ENCODE assay signal across 9 mouse cellular contexts in the genomic region with DNA sequence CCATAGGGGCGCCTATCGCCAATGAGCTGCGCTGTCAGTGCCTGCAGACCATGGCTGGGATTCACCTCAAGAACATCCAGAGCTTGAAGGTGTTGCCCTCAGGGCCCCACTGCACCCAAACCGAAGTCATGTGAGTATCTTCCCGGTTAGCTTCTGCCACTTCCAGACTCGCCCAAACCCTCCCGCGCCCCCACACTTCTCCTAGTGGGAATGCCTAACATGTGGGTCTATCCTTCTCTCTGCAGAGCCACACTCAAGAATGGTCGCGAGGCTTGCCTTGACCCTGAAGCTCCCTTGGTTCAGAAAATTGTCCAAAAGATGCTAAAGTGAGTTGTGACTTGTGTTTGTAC. TPM values are rescaled to one million over a fixed set of nuclear protein-coding genes. Genes with fewer than 3 reads are reported as not detected.
DNase-seq lines count a peak whose midpoint lies in the region; ATAC-seq lines count a peak whose summit lies in the region.
"Had no signal": no experiment of that assay in that cellular context is flagged by ENCODE, and none has a peak within 500 bp of the region (broad histone marks: within the 10 kb centered on the region; RNA-seq: fewer than 3 reads in every experiment).

No protein-coding gene starts in this region.

- H3K4me3 ChIP-seq in erythroblast, embryonic 14.5 days (replicated peaks) = peak overlapping the region; percentile 52
- peak overlapping the region; percentile 37 for H3K4me3 ChIP-seq in neural tube, embryonic 11.5 days (ENCODE audit: low read depth, low read length)
- H3K4me3 ChIP-seq in liver, embryonic 12.5 days = peak overlapping the region; percentile 43

- no peaks in the 10 kb centered on the region for H3K4me1 ChIP-seq in erythroblast, embryonic 14.5 days (ENCODE audit: control insufficient read depth)
- H3K4me1 ChIP-seq in neural tube, embryonic 11.5 days (ENCODE audit: control insufficient read depth, insufficient read depth, low read length) = no peaks in the 10 kb centered on the region
- H3K4me1 ChIP-seq in liver, embryonic 12.5 days = no peaks in the 10 kb centered on the region

- no peaks in the 10 kb centered on the region for H3K9me3 ChIP-seq in erythroblast, embryonic 14.5 days (ENCODE audit: control insufficient read depth, low read length)
- H3K9me3 ChIP-seq in neural tube, embryonic 11.5 days (ENCODE audit: control insufficient read depth, low read length) = no peaks in the 10 kb centered on the region
- H3K9me3 ChIP-seq in liver, embryonic 12.5 days (replicated peaks) = no peaks in the 10 kb centered on the region

- DNase-seq in neural tube, embryonic 11.5 days (ENCODE audit: low spot score) = no peak
- DNase-seq in neural tube, embryonic 10.5 days (ENCODE audit: extremely low spot score, low spot score) = no peak
- no peak for DNase-seq in thymus, postnatal 36 days
- DNase-seq in layer of hippocampus, adult 8-10 months (ENCODE audit: low spot score in 2 of 2) = no peak
- no peak for DNase-seq in kidney, adult 9 months

- ATAC-seq in erythroblast, adult 5-6 weeks (replicated peaks; ENCODE audit: low FRiP score, poor library complexity, severe bottlenecking) = no peak
- ATAC-seq in neural tube, embryonic 11.5 days (ENCODE audit: insufficient read depth, low FRiP score, low TSS enrichment) = no peak; the same call in 1 of the 2 replicates
- no peak for ATAC-seq in liver, embryonic 12.5 days

- H3K36me3 ChIP-seq in erythroblast, embryonic 14.5 days (ENCODE audit: control insufficient read depth) = no peaks in the 10 kb centered on the region
- H3K36me3 ChIP-seq in neural tube, embryonic 11.5 days (ENCODE audit: control insufficient read depth, insufficient read depth, low read length) = no peaks in the 10 kb centered on the region
- H3K36me3 ChIP-seq in liver, embryonic 12.5 days = no peaks in the 10 kb centered on the region

- H3K9ac ChIP-seq in neural tube, embryonic 11.5 days (ENCODE audit: low read length) = peak overlapping the region; percentile 47
- H3K9ac ChIP-seq in liver, embryonic 12.5 days = peak overlapping the region; percentile 31; the same call in 1 of the 2 replicates

- H3K4me2 ChIP-seq in neural tube, embryonic 11.5 days (ENCODE audit: low read depth) = peak overlapping the region; percentile 89
- peak overlapping the region; percentile 58 for H3K4me2 ChIP-seq in liver, embryonic 12.5 days

- 24% methylated on average over 10 of the region's 10 CpGs for WGBS in neural tube, embryonic 11.5 days
- 19% methylated on average over 10 of the region's 10 CpGs for WGBS in liver, embryonic 12.5 days (ENCODE audit: insufficient replicate concordance)

- H3K27me3 ChIP-seq in erythroblast, embryonic 14.5 days (ENCODE audit: control insufficient read depth) = peaks cover 12% of the 10 kb centered on the region
- H3K27me3 ChIP-seq in neural tube, embryonic 11.5 days (ENCODE audit: control insufficient read depth, insufficient read depth, low read length) = no peaks in the 10 kb centered on the region
- peaks cover 19% of the 10 kb centered on the region for H3K27me3 ChIP-seq in liver, embryonic 12.5 days (replicated peaks)

- H3K27ac ChIP-seq in neural tube, embryonic 11.5 days (ENCODE audit: low read depth, low read length) = no peak overlapping the region
- 0 out of 2 replicates have a peak overlapping the region, but pooled peaks have one; percentile 36 for H3K27ac ChIP-seq in liver, embryonic 12.5 days

RNA-seq across cellular contexts. Expression of a gene that starts 0.4 kb away (rescaled TPM):
- polyA plus RNA-seq in erythroblast, embryonic 14.5 days (2012) = not detected in 2 replicates
- not detected in 2 replicates for total RNA-seq in erythroblast, adult 5-6 weeks (2015; ENCODE audit: low replicate concordance)
- total RNA-seq in erythroblast, adult 5-6 weeks (2017; ENCODE audit: low replicate concordance) = not detected in 2 replicates
- polyA plus RNA-seq in neural tube, embryonic 11.5 days (2014; fragmentation: Nextera tagmentation; extraction: Ambion mirVana) = not detected in 2 replicates
- 0.21 and 0.24 TPM in 2 replicates for polyA plus RNA-seq in liver, embryonic 12.5 days (2016; fragmentation: Nextera tagmentation; extraction: Ambion mirVana)
- total RNA-seq in layer of hippocampus, adult 8-10 months (2022) = 1 to 10 TPM in 1 of 4 experiments, under 1 TPM in 1, not detected in 2; 0.41 to 1.2 TPM
- total RNA-seq: left cerebral cortex, adult 18-20 months had no signal

RNA-seq across cellular contexts. Expression of a gene that starts 12.2 kb away (rescaled TPM):
- polyA plus RNA-seq in erythroblast, embryonic 14.5 days (2012) = 0.78 and 0.82 TPM in 2 replicates
- total RNA-seq in erythroblast, adult 5-6 weeks (2015; ENCODE audit: low replicate concordance) = 1.0 and 4.8 TPM in 2 replicates
- total RNA-seq in erythroblast, adult 5-6 weeks (2017; ENCODE audit: low replicate concordance) = 1.9 and 3.5 TPM in 2 replicates
- polyA plus RNA-seq in neural tube, embryonic 11.5 days (2014; fragmentation: Nextera tagmentation; extraction: Ambion mirVana) = not detected in 2 replicates
- 0.44 TPM in 1 of 2 replicates, not detected in the other for polyA plus RNA-seq in liver, embryonic 12.5 days (2016; fragmentation: Nextera tagmentation; extraction: Ambion mirVana)
- not detected for total RNA-seq in layer of hippocampus, adult 8-10 months (2022)
- total RNA-seq: left cerebral cortex, adult 18-20 months had no signal

RNA-seq across cellular contexts. Expression of a gene that starts 39.5 kb away (rescaled TPM):
- polyA plus RNA-seq in erythroblast, embryonic 14.5 days (2012) = 0.08 and 0.19 TPM in 2 replicates
- total RNA-seq in erythroblast, adult 5-6 weeks (2015; ENCODE audit: low replicate concordance) = 0.38 and 1.7 TPM in 2 replicates
- 3.0 TPM in 1 of 2 replicates, not detected in the other for total RNA-seq in erythroblast, adult 5-6 weeks (2017; ENCODE audit: low replicate concordance)
- polyA plus RNA-seq in neural tube, embryonic 11.5 days (2014; fragmentation: Nextera tagmentation; extraction: Ambion mirVana) = 87.7 and 93.3 TPM in 2 replicates
- polyA plus RNA-seq in liver, embryonic 12.5 days (2016; fragmentation: Nextera tagmentation; extraction: Ambion mirVana) = 11.4 and 13.9 TPM in 2 replicates
- total RNA-seq in layer of hippocampus, adult 8-10 months (2022) = 10 to 100 TPM; 14.6 to 24.1 (median 17.4) TPM

Comparison
In these comparisons a context has a peak if more than half of its experiments do, and no peak if none do; other contexts are left out.
1. RNA of a gene that starts 39.5 kb away (polyA plus RNA-seq): 87.7 to 93.3 TPM in neural tube, embryonic 11.5 days and 11.4 to 13.9 TPM in liver, embryonic 12.5 days; 0.08 to 0.19 TPM in erythroblast, embryonic 14.5 days; every median in the first group is over 10 times any median in the second.
2. Peak in every context shown above with its lines, with median percentiles within 50 percentile points of each other: H3K4me3 ChIP-seq.